Mouse (Mus musculus) thymus, adult 2 months (tissue): ENCODE results near the gene Mtf1. TPM values are rescaled to one million over a fixed set of nuclear protein-coding genes. Genes with fewer than 3 reads are reported as not detected.

Experiments
- DNase-seq: peaks from one replicate; pipeline ENCODE4 v3.0.0; 2021
- H3K27ac ChIP-seq: fragments of 200-500 bp; 2 replicates; pipeline ENCODE4 v1.5.1; 2012; ENCODE audit warnings: low read length, control low read depth; ENCODE audit not compliant: control insufficient read depth, insufficient read depth
- H3K27me3 ChIP-seq: fragments of 200-500 bp; 2 replicates; pipeline ENCODE4 v1.6.1; 2012; ENCODE audit warnings: mild to moderate bottlenecking, low read length, moderate library complexity, mixed read lengths; ENCODE audit not compliant: control insufficient read depth, insufficient read depth
- H3K36me3 ChIP-seq: fragments of 200-500 bp; 2 replicates; pipeline ENCODE4 v1.6.1; 2012; ENCODE audit warnings: mild to moderate bottlenecking, low read length, moderate library complexity; ENCODE audit not compliant: control insufficient read depth, insufficient read depth
- H3K4me1 ChIP-seq: fragments of 200-500 bp; replicated peaks from 2 replicates; pipeline ENCODE4 v1.6.1; 2012; ENCODE audit warnings: low read length; ENCODE audit not compliant: control insufficient read depth, insufficient read depth
- H3K4me3 ChIP-seq: fragments of 200-500 bp; 2 replicates; pipeline ENCODE4 v1.5.1; 2012; ENCODE audit warnings: mild to moderate bottlenecking, low read length, control low read depth, moderate library complexity; ENCODE audit not compliant: control insufficient read depth, insufficient read depth
- CTCF ChIP-seq: fragments of 200-500 bp; IDR thresholded peaks from 2 replicates; pipeline ENCODE4 v1.5.1; 2012; ENCODE audit warnings: mild to moderate bottlenecking, control low read depth, low read length, moderate library complexity, borderline replicate concordance; ENCODE audit not compliant: control insufficient read depth, poor library complexity, insufficient read depth; ENCODE audit errors: extremely low read depth
- POLR2A ChIP-seq: fragments of 200-500 bp; IDR thresholded peaks from 2 replicates; pipeline ENCODE4 v1.6.1; 2012; ENCODE audit warnings: mild to moderate bottlenecking, low read length, control low read depth, moderate library complexity; ENCODE audit not compliant: control insufficient read depth, poor library complexity, insufficient read depth; ENCODE audit errors: extremely low read depth
- WGBS: fragments of 180-500 bp; shearing (Covaris S2); methylation state at CpG from one replicate; pipeline ENCODE4 v1.1.7; 2018; 5-methylcytosine and 5-hydroxymethylcytosine counted together
- polyA plus RNA-seq: library from polyadenylated mRNA; depleted of rRNA; stranded (reverse); fragments of >200 nt; gene quantifications from 2 replicates; pipeline ENCODE4 v1.2.3, GENCODE M21; 2012; rRNA removed

Mtf1 gene
- 9.9 and 10.4 TPM in 2 replicates for polyA plus RNA-seq

DNA sequence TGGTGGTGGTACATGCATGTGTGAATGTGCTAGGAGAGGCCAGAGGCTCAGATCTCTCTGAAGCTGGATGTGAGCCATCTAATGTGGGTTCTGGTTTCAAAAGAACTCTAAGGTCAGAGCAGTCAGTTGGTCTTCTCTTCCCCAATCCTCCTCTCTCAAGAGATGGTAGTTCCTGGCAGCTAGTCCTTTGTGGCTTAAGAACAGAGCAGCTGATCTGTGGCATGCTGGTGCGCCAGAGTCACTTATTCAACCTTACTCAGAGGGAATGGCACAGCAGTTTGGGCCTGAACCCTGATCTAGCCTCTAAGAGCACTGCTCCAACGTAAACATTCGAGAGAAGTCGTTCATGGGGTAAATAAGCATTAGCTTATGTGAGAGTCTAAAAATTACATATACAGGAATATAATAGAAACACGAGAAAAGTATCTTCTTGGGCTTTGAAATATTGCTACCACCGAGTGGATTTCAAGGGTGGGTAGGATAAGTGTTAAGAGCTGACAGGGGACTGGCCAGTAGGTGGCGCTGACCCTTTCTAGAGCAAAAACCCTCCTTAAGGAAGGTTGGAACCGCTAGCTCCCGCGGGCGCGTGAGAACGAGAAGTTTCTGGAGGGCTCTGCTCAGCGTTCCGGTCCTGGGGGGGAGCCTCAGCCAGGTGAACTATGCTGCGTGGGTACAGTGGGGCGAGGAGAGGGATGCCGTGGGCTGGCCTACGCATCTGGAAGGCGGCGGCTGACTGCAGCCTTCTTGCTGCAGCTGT, at the start of gene Mtf1:
Gene Mtf1 (plus strand): TSS at position 553 of the 757 bp plus-strand sequence.
- Histone ChIP-seq H3K4me3 (peak within 1 kb of the TSS; percentile 58), H3K4me1 (peaks cover 7% of the 10 kb centered on the region), H3K27me3 (no peaks in the 10 kb centered on the region), H3K27ac (peak within 1 kb of the TSS; percentile 60), H3K36me3 (peaks cover 18% of the 10 kb centered on the region)
- TF ChIP-seq CTCF (peak; percentile 88), POLR2A (no peak)
- peak; percentile 86 for DNase-seq
- 5% methylated on average over 21 of the region's 21 CpGs for WGBS

GRCm38 (mm10) chr4:124752281-124753199, 49.4 kb upstream of the Mtf1 start:
- H3K4me3 ChIP-seq, result peak overlapping the region; percentile 63
- TF ChIP-seq CTCF, result no peak
- TF ChIP-seq POLR2A, result no peak
- WGBS, result 2% methylated on average over 15 of the region's 15 CpGs
- H3K27ac ChIP-seq, result peak overlapping the region; percentile 92
- H3K36me3 ChIP-seq, result no peaks in the 10 kb centered on the region
- DNase-seq, result peak; percentile 53
- peaks cover 36% of the 10 kb centered on the region for H3K4me1 ChIP-seq
- H3K27me3 ChIP-seq, result no peaks in the 10 kb centered on the region

- no peak for DNase-seq
- no peak overlapping the region for H3K4me3 ChIP-seq
- H3K27ac ChIP-seq, result peak overlapping the region; percentile 22
- no peaks in the 10 kb centered on the region for H3K27me3 ChIP-seq
- 35% methylated on average over 7 of the region's 7 CpGs for WGBS
- H3K4me1 ChIP-seq, result peaks cover 52% of the 10 kb centered on the region
- no peak for TF ChIP-seq POLR2A
- no peak for TF ChIP-seq CTCF
- no peaks in the 10 kb centered on the region for H3K36me3 ChIP-seq
Observed at GRCm38 (mm10) chr4:124755526-124755925, 46.4 kb upstream of the Mtf1 start.

- no peak for DNase-seq
- Histone ChIP-seq H3K4me3 (no peak overlapping the region), H3K27ac (peak overlapping the region; percentile 62; the same call in 1 of the 2 replicates), H3K4me1 (peaks cover 38% of the 10 kb centered on the region), H3K36me3 (no peaks in the 10 kb centered on the region), H3K27me3 (no peaks in the 10 kb centered on the region)
- TF ChIP-seq CTCF, result no peak
- no peak for TF ChIP-seq POLR2A
- 27% methylated on average over 7 of the region's 7 CpGs for WGBS
Observed at GRCm38 (mm10) chr4:124759305-124759811, 42.5 kb upstream of the Mtf1 start.

DNA sequence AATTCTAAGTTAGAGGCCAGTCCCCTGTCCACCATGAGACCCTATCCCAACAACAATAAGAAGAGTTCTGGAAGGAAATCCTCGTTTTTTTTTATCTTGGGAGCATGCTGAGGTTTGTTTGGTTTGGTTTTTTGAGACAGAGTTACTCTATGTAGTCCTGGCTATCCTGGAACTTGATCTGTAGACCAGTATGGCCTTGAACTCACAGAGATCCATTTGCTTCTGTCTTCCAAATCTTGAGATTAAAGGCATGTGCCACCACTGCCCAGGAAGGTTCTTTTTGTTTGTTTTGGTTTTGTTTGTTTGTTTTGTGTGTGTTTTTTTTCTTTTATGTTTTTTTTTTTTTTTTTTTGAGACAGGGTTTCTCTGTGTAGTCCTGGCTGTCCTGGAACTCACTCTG, 40.7 kb upstream of the Mtf1 start:
- Histone ChIP-seq H3K36me3 (no peaks in the 10 kb centered on the region), H3K4me3 (no peak overlapping the region), H3K27me3 (no peaks in the 10 kb centered on the region), H3K4me1 (peaks cover 30% of the 10 kb centered on the region), H3K27ac (no peak overlapping the region)
- WGBS, result 64% methylated on average over 1 of the region's 1 CpGs
- no peak for DNase-seq
- no peak for TF ChIP-seq CTCF
- TF ChIP-seq POLR2A, result no peak

GRCm38 (mm10) chr4:124762858-124763452, 38.9 kb upstream of the Mtf1 start:
- H3K27me3 ChIP-seq, result no peaks in the 10 kb centered on the region
- peaks cover 23% of the 10 kb centered on the region for H3K4me1 ChIP-seq
- no peaks in the 10 kb centered on the region for H3K36me3 ChIP-seq
- no peak overlapping the region for H3K4me3 ChIP-seq
- no peak for DNase-seq
- WGBS, result 83% methylated on average over 6 of the region's 6 CpGs
- H3K27ac ChIP-seq, result no peak overlapping the region
- no peak for TF ChIP-seq CTCF
- no peak for TF ChIP-seq POLR2A
